Mouse (Mus musculus) E14TG2a.4 (cell line): ENCODE measurements at regions not wholly inside any gene's neighbourhood (a gene's known extent, or its start where the extent isn't known, plus 50 kb on each side); places are given as distances from the start of the nearest gene placed in this dataset.
"Not testable (repeated sequence)": the region's sequence is repeated elsewhere in the genome, so short reads cannot be mapped to it uniquely, and the experiment has no call there.

Source experiments
- H3K27me3 ChIP-seq: 2 replicates; pipeline ENCODE4 v1.6.1; 2014; ENCODE audit warnings: low read length, control low read depth; ENCODE audit not compliant: insufficient read depth
- H3K36me3 ChIP-seq: 2 replicates; pipeline ENCODE4 v1.6.1; 2014; ENCODE audit warnings: low read length, control low read depth; ENCODE audit not compliant: insufficient read depth
- H3K4me1 ChIP-seq: replicated peaks from 2 replicates; pipeline ENCODE4 v1.6.1; 2014; ENCODE audit warnings: low read depth, low read length, control low read depth
- H3K4me3 ChIP-seq: replicated peaks from 2 replicates; pipeline ENCODE4 v1.5.1; 2014; ENCODE audit warnings: mild to moderate bottlenecking, low read length
- H3K9me3 ChIP-seq: 2 replicates; pipeline ENCODE4 v1.6.1; 2014; ENCODE audit warnings: low read length, control low read depth
- CTCF ChIP-seq: conservative IDR thresholded peaks from 2 replicates; pipeline ENCODE4 v1.5.1; 2014; ENCODE audit warnings: low read length
- NANOG ChIP-seq: IDR thresholded peaks from 2 replicates; pipeline ENCODE4 v1.6.1; 2014; ENCODE audit warnings: borderline replicate concordance, low read length, mixed read lengths

DNA sequence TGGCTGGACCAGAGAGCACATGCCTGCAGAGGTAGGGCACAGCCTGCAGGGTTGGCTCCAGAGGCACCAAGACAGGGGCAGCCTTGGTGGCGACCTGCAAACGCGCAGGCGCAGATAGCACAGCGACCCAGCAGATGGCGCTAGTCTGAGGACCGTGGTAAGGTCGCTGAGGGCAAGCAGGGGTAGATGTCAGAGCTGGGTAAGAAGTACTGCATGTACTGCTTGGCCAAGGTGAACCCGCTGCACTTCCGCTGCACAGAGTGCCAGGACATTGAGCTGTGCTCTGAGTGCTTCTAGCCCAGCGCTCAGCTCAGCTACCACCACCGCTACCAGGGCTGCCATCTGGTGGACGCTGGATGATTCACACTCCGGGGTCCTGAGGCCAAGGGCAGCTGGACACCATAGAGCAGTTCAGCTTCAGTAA, 68.3 kb downstream of the Hsp90b1 start:
- peak overlapping the region; percentile 56 for H3K4me3 ChIP-seq
- peak; percentile 58 for TF ChIP-seq CTCF
- not testable (repeated sequence) for H3K27me3 ChIP-seq, H3K36me3 ChIP-seq, H3K9me3 ChIP-seq, H3K4me1 ChIP-seq

- peak overlapping the region; percentile 56 for H3K4me3 ChIP-seq
- H3K9me3 ChIP-seq, H3K4me1 ChIP-seq, H3K27me3 ChIP-seq, H3K36me3 ChIP-seq: not testable (repeated sequence)
Observed at GRCm38 (mm10) chr10:86636515-86636914, 68.8 kb downstream of the Hsp90b1 start.

GRCm38 (mm10) chr10:86626734-86627133, 78.6 kb downstream of the Hsp90b1 start:
- not testable (repeated sequence) for H3K4me1 ChIP-seq, H3K36me3 ChIP-seq, H3K27me3 ChIP-seq, H3K9me3 ChIP-seq, H3K4me3 ChIP-seq

DNA sequence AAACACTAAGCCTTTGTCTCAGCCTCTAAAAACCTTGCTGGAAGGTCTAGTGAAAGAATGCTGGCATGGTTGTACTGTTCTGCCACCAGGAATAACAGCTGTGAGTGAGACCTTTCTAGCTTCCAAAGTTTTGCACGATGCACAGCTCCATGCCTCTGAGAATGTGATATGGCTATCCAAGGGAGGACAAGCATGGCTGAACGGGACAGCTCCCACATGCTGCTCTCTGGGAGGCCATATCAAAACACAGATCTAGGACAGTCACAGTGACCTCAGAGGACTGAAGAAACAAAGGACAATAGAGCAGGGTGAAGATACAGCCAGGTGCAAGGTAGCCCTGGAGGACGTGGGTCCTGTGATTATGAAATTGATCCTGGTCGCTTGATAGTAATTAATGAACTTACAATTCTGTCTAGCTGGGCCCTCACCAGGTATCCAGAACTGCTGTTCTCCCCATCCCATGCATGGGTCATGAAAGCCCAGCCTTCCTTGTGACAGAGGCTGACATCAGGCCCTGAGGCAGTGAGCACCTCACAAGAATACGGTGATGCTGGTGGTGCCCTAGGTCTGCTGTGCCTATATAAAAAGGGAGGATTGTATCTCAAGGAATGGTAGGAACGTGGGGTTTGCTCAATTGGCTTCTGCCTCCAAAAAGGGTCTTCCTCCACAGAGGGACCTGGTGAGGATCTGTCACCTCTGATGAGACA, 87.2 kb downstream of the Hsp90b1 start:
- H3K4me3 ChIP-seq, H3K36me3 ChIP-seq, H3K4me1 ChIP-seq, H3K27me3 ChIP-seq, H3K9me3 ChIP-seq: not testable (repeated sequence)

DNA sequence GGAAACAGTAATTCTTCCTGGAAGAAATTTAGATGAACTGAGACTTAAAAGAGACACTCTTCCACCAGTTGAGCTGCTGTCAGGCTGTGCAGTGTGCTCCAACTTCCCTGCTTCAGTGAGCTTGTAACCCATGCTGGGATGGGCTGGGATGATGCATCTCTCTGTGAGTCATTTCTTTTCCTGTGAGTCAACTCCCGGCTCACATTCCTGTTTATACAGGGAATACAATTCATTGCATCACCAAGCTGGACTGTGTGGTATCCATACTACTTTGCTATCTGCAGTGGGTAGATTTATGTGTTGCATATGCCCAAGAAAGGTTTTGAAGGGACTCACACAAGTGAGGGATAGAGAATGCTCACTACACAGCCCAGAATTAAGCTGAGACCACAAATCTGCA, 93.0 kb downstream of the Hsp90b1 start:
- not testable (repeated sequence) for H3K9me3 ChIP-seq, H3K4me1 ChIP-seq, H3K4me3 ChIP-seq, H3K27me3 ChIP-seq, H3K36me3 ChIP-seq

DNA sequence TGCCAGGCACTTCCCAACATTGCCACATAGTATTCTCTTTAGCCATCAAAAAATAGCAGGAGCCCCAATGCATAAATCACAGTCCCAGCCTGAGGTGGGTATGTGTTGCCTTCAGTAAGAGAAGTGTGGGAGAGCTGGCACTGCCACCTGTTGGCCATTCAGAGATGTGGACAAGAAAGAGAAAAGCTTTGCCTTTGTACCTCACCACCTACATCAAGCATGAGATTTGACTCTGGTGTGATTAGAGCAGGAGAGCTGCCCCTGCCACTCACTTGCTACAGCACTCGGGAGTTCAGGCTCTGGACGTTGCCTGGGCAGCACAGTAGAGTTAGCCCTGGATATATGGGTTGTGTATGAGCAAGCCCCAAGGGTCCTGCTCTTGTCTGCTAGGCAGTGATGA, 95.3 kb downstream of the Hsp90b1 start:
- peak; percentile 14; the same call in 1 of the 2 replicates for TF ChIP-seq CTCF
- not testable (repeated sequence) for H3K27me3 ChIP-seq, H3K36me3 ChIP-seq, H3K9me3 ChIP-seq, H3K4me3 ChIP-seq, H3K4me1 ChIP-seq

GRCm38 (mm10) chr10:86600843-86601242, 102.1 kb upstream of the Syn3 start:
- not testable (repeated sequence) for H3K27me3 ChIP-seq, H3K36me3 ChIP-seq, H3K9me3 ChIP-seq, H3K4me3 ChIP-seq, H3K4me1 ChIP-seq
- peak; percentile 15; the same call in 1 of the 2 replicates for TF ChIP-seq CTCF

DNA sequence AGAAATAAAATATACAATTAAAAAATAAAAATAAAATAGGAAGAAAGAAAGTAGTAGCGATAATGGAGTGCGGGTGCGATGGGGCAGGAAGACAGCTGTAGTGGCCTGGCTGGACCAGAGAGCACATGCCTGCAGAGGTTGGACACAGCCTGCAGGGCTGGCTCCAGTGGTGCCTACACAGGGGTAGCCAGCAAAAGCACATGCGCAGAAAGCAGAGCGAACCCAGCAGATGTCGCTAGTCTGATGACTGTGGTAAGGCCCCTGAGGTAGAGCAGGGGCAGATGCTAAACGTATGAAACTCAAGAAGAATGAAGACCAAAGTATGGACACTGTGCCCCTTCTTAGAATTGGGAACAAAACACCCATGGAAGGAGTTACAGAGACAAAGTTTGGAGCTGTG, 101.3 kb upstream of the Syn3 start:
- H3K27me3 ChIP-seq, H3K36me3 ChIP-seq, H3K4me3 ChIP-seq, H3K4me1 ChIP-seq, H3K9me3 ChIP-seq: not testable (repeated sequence)

GRCm38 (mm10) chr10:86590211-86590610, 91.5 kb upstream of the Syn3 start:
- H3K4me1 ChIP-seq, H3K9me3 ChIP-seq, H3K27me3 ChIP-seq, H3K4me3 ChIP-seq, H3K36me3 ChIP-seq: not testable (repeated sequence)

DNA sequence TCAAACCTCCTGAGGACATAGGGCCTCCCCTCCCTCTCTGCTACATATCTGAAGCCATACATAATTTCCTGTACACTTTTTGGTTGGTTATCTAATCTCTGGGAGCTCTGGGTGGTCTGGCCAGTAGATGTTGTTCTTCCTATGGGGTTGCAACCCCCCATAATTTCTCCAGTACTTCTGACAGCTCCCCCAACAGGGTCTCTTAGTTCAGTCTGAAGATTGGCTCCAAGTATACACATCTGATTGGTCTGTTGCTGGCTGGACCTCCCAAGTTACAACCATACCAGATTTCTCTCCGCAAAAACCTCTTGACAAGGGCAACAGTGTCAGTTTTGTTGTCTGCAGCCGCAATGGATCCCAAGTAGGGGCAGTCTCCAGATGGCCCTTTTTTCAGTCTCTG, 68.2 kb upstream of the Syn3 start:
- H3K36me3 ChIP-seq, H3K4me1 ChIP-seq, H3K9me3 ChIP-seq, H3K4me3 ChIP-seq, H3K27me3 ChIP-seq: not testable (repeated sequence)

GRCm38 (mm10) chr10:86555843-86556242, 57.1 kb upstream of the Syn3 start:
- Histone ChIP-seq H3K27me3 (no peaks in the 10 kb centered on the region), H3K36me3 (no peaks in the 10 kb centered on the region), H3K4me3 (no peak overlapping the region), H3K9me3 (no peaks in the 10 kb centered on the region), H3K4me1 (no peaks in the 10 kb centered on the region)
- TF ChIP-seq NANOG (no peak), CTCF (peak; percentile 9; the same call in 1 of the 2 replicates)
